Mouse (Mus musculus): ENCODE data around the gene Gfm1.

Gene Gfm1

DNA sequence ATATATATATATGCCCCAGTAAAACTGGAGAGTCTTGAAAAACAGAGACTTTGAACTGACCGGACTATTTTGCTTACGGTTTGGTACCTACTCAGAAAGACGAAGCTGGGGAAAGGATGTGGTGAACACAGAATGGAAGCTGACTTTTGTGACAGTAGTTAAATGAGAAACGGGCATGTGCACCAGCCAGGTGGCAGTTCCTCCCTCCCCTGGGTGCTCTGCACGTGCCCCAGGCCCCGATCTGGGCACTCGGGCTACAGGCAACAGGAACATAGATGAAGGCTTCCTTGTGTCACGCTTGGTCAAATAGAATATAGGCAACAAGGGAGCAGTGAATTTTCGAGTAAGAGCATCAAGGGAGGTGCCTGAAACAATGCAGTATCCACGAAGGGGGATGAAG, 66.4 kb downstream of the Gfm1 start:
- no peak for DNase-seq (ENCODE audit: low spot score in 2 of 2)

DNA sequence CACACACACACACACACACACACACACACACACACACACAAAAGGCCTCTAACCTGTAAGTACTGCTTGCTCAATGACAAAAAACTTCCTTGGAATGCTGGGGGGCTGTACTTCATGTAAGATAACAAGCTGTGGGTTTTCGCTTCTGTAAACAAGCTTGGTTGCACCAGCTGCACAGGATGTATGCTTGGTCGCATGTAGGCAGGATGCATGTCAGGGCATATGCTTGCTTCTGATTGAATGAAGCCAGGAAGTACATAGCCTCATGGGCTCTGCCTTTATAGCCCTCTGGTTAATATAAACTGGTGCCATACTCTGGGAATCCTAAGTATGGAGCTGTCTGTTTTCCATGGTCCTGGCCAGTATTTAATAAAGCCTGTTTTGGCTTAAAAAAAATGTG, 68.1 kb downstream of the Gfm1 start:
- no peak for DNase-seq (ENCODE audit: low spot score in 2 of 2)

DNA sequence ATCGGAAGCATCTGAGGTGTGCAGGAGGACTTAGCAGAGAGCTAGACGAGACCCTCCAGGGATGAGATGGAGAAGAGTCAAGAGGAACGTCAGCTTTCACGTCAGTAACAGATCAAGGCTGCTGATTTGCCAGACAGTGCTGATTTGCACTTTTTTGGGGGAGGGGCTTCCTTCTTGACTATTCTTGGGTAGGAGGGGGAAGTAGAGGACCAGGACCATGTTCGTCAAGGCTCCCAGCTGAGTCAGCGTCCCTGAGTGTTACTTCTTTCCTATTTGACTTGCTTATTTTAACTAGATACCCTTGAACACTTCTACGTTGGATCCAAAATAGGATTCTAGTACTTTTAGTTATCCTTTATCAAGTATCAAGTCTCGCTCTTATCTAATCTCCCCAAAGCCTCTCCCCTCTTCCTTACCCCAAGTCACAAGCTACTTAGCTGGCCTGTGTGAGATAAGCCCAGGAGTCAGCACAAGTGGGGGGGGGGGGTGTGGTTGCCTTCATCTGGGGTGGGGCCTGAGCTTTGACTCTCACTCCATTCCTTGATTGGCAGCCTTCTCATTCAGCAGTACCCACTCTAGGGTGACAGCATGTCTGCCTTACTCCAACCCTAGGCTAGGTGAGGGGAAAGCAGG, 69.0 kb downstream of the Gfm1 start:
- DNase-seq (ENCODE audit: low spot score in 2 of 2), result no peak

DNA sequence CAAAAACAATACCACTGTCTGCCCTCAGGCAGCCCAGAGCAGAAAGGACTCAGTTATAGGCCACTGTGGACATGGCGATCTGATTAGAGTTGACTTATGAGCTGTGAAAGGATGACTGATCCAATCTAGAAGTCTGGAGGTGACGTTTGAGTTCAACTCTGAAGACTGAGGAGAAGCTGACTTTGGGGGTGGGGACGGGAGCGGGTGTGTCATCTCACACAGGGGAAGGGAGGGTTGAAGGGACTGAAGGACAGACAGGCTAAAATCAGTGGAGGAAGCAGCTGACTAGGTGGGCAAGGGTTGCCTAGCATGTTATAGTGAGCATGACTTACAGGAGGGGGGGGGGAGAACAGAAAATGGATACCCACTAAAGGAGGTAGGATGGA, 69.5 kb downstream of the Gfm1 start:
- no peak for DNase-seq (ENCODE audit: low spot score in 2 of 2)

DNA sequence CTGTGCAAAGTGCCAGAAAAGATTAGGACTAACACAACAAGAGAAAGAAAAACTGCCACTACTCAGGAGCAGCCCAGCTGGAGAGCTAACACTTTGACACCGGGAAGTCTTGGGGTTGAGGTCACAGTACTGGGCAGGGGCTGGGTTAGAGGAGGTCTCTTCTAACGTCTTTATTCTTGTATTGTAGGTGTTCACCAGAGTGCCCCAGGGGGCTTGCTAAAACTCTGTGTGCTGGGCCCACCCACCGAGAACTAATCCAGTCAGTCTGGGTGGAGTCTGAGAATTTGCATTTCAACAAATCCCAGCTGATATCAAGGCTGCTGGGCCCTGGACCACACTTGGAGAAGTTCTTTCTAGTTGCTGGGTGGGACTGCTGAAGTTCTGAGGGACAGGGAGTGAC, 74.0 kb downstream of the Gfm1 start:
- no peak for DNase-seq (ENCODE audit: low spot score in 2 of 2)

DNA sequence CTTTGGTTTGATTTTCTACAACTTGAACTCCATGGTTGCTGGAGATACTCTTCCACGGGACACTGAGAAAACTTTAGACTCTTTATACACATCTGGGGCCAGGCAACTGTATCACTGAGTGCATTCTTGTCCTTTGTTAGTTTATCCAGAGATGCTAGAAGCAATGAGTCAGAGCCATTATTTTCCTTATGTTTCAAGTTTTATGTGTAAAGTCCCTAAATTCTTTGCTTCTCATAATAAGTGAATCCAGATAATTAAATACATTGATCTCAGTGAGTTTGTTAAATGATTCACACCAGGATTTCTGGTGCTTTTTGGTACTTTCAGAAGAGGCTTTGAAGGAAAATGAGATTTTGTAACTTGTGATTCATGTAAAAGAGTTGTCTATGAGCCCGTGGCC, 75.4 kb downstream of the Gfm1 start:
- no peak for DNase-seq (ENCODE audit: low spot score in 2 of 2)

DNA sequence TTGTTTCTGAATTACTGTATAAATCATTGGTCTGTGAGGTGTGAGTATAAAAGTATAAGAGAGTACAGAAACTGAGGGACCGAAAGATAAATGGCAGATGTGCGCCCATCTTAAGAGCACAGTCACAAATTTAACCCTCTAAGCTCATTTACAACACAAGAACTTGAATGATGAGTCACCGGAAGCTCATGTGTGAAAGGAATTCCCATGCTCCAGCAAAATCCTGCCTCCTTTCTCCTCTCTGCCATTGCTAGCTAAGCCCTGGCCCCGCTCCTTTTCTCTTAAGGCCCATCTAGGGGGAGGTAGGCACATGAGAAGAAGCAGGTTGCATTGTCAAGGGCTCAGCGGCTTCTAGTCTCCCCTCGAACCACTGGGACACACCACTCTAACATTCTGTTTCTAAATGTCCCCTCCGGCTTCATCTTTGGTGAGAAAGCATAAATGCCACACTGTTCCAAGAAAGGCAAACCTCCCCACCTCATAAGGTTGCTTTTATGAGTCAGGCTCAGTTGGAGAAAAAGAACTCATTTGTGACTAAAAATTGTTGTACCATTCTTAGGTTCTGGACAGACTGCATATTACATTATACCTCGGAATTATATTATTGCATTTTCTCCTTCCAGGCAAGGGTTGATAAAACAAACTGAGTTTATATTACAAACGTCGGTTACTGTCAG, 78.5 kb downstream of the Gfm1 start:
- no peak for DNase-seq (ENCODE audit: low spot score in 2 of 2)

DNA sequence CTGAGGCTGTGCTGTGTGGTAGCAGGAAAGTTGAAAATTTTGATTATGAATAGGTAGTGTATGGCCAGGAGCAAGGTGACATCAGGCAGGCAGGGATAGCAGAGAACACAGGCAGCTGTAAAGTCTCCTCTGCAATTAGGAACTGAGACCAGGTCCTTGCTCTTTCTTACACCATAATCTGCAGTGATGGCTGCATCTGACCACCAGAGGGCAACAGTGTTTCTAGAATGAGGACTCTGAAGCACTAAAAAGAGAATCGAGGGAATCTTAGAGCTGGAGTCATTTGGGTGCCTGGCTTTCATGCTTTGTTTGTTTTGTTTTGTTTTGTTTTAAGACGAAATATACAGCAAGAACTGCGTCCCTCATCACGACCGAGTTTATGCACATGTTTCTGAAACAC, 82.9 kb downstream of the Gfm1 start:
- peak; percentile 23 to 74 for DNase-seq (ENCODE audit: low spot score in 2 of 2)

DNA sequence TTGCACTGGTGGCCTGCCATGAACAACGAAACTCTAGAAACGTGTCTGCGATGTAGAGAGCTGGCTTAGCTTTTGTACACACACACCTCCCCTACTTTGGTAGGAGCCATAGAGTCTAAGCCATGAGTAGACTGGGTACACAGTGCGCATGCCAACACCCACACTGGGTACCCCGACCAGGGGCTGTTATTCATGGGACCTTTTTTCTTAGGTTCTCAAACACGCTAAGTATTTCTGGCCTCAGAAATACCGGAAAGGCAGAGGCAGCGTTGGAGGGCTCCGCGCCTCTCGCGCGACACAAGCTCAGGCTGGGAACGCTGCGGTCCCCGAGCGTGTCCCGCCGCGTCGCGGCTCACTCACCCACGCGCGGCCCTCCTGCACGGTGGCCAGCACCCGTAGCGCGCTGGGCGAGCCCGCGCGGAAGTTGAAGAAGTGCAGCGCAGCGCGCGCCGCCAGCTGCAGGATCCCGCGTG, 84.9 kb downstream of the Gfm1 start:
- no peak for DNase-seq (ENCODE audit: low spot score in 2 of 2)

DNA sequence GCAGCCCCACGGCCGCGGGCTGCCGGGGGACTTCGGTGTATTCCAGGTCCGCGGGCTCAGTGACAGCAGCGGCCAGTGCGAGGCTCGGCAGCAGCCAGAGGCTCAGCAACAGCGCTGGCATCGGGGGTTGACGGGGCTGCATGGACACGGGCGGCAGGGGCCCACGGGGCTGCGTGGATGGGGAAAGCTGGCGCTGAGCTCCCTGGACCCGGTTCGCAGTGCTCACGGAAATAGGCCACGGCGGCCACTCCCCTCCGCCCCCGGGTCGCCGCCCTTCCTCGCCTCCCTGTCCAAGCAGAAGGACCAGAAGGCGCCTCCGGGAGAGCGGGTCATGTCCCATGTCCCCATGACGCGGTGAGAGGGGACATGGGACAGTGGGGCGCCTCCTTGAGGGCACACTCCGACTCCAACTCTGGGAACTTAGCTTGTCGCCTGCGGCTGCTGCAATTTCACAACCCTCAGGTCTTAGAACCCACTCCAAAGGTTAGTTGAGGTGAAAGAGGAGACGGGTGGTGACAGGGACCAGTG, 85.4 kb downstream of the Gfm1 start, which contains the start of gene Rarres1:
Gene Rarres1 (minus strand): TSS at position 250 of the 528 bp plus-strand sequence.
- DNase-seq (ENCODE audit: low spot score in 2 of 2), result peak; percentile 8 to 36

DNA sequence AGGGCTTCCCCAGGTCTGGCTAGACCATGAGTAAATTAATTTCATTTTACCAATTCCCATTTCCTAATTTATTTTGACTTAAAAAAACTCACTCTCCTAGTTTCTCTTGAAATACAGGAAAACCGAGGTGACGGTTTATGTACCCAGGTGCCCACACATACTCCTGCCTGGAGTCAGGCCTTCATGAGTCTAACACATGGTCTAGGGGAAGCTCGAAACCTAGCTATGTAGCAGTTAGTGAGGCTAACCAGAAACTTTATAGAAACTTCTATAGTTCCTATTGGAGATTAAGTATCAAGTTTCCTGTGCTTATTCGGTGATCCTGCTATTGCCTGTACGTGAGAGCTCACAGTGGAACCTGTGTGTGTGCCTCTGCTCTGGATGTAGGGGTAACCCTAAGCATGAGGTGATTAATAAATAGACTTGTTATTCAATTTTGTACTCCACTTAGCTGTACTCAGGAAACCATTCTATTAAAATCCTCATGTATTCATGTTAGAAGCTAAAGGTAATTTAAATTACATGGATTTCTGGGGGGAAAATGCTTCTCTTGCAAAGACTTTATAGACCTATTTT, 90.8 kb downstream of the Gfm1 start:
- no peak for DNase-seq (ENCODE audit: low spot score in 2 of 2)

DNA sequence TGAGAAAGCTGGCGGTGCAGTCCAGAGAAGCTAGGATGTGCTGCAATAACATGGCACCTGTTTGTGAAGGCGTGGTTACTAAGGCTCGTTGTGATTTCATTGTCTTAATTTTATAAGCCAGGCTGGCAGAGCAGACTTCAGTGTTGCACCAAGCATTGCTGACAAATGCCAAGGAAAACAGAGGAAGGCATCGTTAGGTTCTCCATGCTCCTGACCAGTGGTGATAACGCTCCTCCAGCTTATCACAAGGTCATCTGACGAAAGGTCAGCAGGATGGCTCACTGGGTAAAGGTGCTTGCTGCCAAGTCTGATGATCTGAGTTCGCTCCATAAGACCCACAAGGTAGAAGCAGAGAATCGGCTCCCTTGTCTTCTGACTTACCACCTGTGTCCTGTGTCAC, 92.8 kb downstream of the Gfm1 start:
- DNase-seq (ENCODE audit: low spot score in 2 of 2), result no peak

DNA sequence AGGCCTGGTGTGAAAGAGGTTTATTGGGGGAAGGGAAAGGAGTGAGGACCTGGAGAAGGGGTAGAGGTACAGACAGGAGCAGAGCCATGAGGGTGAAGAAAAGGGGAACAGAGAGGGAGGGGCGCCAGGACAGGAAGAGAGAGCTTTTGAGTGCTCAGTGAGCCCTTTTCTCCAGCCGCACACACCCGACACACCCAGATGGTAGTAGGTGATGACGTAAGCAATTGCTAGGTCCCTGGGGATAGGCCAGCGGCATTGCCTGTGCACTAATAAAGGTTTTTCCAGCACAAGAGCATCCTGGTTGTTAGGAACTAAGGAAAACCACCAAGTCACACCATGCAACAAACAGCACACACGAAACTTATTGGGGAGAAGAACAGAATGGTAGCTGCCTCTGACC, 94.9 kb downstream of the Gfm1 start:
- no peak for DNase-seq (ENCODE audit: low spot score in 2 of 2)

All from heart, adult 9 months (tissue).